Mouse (Mus musculus): ENCODE measurements at regions not wholly inside any gene's neighbourhood (a gene's known extent, or its start where the extent isn't known, plus 50 kb on each side); places are given as distances from the start of the nearest gene placed in this dataset.
A peak's percentile ranks its signal among the peaks of the same experiment; 100 is the strongest.

DNA sequence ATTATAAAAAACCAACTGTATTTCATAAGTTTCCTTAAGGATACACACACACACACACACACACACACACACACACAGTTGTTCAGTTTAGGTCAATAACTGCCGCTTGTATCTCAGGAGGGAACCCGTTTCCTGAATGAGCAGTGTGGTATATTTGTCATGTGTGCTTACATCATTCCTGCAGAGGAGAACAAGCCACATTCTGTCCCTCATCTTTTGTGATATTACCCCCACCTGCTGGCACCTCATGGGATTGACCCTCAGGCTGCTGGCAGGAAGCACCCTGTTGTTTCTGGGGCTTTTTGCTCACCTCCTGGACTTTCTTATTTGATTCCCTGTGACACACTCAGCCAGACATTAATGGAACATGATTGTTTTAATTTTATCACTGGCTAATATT, 66.4 kb upstream of the Htr1a start:
- intact Hi-C loops (cut with DNase I): loop anchor here (2.0 to 10.0 kb wide), 3 partner anchors 110 to 562 kb away; partner anchors contain the start of gene Cwc27
- DNase-seq (ENCODE audit: low spot score in 2 of 2): peak; percentile 61 to 72

GRCm38 (mm10) chr13:105378587-105378986, 64.9 kb upstream of the Htr1a start:
- intact Hi-C loops (cut with DNase I): loop anchor here (5.0 to 10.0 kb wide), 2 partner anchors 431 to 564 kb away; partner anchors contain the start of gene Cwc27
- no peak for DNase-seq (ENCODE audit: low spot score in 2 of 2)

DNA sequence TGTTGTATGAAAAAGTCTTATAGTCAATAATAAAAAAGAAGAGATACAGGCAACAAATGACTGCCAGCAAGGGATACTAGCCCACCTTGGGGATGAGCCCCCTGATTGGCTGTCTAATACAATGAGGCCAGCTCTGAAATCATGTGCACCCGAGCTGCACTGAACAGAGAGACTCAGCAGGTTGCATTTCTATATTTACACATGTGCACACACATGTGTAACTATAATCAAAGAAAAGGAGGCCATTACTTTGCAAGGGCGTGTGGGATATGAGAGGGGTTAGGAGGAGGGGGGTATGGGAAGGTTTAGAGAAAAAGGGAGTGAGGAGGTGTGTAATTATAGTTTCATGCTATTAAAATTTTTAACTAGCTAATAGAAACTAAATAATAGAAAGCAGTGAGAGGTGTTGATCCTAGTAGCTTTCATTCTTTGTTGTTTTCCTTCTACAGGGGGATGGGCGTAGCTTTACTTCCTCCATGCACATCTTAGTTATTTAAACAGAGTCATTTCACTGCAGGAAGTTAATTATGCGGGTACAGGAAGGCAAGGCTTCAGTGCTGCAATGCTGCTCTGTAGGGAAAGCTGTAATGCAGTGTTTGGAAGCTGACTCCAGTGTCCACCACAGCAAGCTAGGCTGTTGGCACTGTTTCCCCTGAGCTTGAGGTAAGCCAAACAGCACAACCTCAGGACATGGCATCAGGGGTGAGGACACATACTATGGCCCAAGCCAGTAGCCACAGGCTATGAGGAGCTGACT, 56.2 kb upstream of the Htr1a start:
- intact Hi-C loops (cut with DNase I): no loop called here
- no peak for DNase-seq (ENCODE audit: low spot score in 2 of 2)
